Mouse (Mus musculus) olfactory bulb, adult 2 months (tissue): ENCODE measurements around the gene Wnk4.

Source experiments
- CTCF ChIP-seq: fragments of 200-500 bp; IDR thresholded peaks from 2 replicates; pipeline ENCODE4 v1.5.1; 2012; ENCODE audit warnings: low read depth, mild to moderate bottlenecking, low read length, moderate library complexity; ENCODE audit not compliant: insufficient read depth
- POLR2A ChIP-seq: fragments of 200-500 bp; IDR thresholded peaks from 2 replicates; pipeline ENCODE4 v1.6.1; 2012; ENCODE audit warnings: mild to moderate bottlenecking, low read depth, low read length, moderate library complexity; ENCODE audit not compliant: insufficient read depth

- no peak for TF ChIP-seq CTCF
- TF ChIP-seq POLR2A = no peak
These were observed 18.8 kb downstream of the Wnk4 start for GRCm38 (mm10) chr11:101279193-101279569.
